8 mouse cellular contexts compared by ENCODE assay signal in genomic region chr2:27936607-27937191, GRCm38 (mm10). TPM values are rescaled to one million over a fixed set of nuclear protein-coding genes. Genes with fewer than 3 reads are reported as not detected.
A peak's percentile ranks its signal among the peaks of the same experiment; 100 is the strongest.
DNase-seq lines count a peak whose midpoint lies in the region; ATAC-seq lines count a peak whose summit lies in the region.

No protein-coding gene starts in this region.

- no peak overlapping the region for H3K4me2 ChIP-seq in midbrain, embryonic 14.5 days (ENCODE audit: low read length)
- H3K4me2 ChIP-seq in midbrain, embryonic 13.5 days (replicated peaks), result no peak overlapping the region
- no peak overlapping the region for H3K4me2 ChIP-seq in heart, embryonic 14.5 days (ENCODE audit: low read length)

- no peaks in the 10 kb centered on the region for H3K27me3 ChIP-seq in midbrain, embryonic 14.5 days (ENCODE audit: control insufficient read depth, insufficient read depth, low read length)
- H3K27me3 ChIP-seq in midbrain, embryonic 13.5 days, result no peaks in the 10 kb centered on the region
- H3K27me3 ChIP-seq in heart, embryonic 14.5 days (ENCODE audit: control insufficient read depth, insufficient read depth, low read length), result no peaks in the 10 kb centered on the region

- H3K4me1 ChIP-seq in midbrain, embryonic 14.5 days (ENCODE audit: control insufficient read depth, insufficient read depth, low read length), result peaks cover 1% of the 10 kb centered on the region; the same call in 1 of the 2 replicates
- H3K4me1 ChIP-seq in midbrain, embryonic 13.5 days (replicated peaks), result peaks cover 19% of the 10 kb centered on the region
- peaks cover 41 to 47% of the 10 kb centered on the region in 2 experiments for H3K4me1 ChIP-seq in heart, embryonic 14.5 days (ENCODE audit: control insufficient read depth in 2 of 2, insufficient read depth in 2 of 2, low read length in 2 of 2)

- 74% methylated on average over 9 of the region's 9 CpGs for WGBS in midbrain, embryonic 14.5 days
- WGBS in midbrain, embryonic 13.5 days, result 81% methylated on average over 9 of the region's 9 CpGs
- WGBS in heart, embryonic 14.5 days, result 34% methylated on average over 9 of the region's 9 CpGs

- no peak overlapping the region for H3K27ac ChIP-seq in midbrain, embryonic 14.5 days (replicated peaks; ENCODE audit: low read depth, low read length)
- H3K27ac ChIP-seq in midbrain, embryonic 13.5 days, result no peak overlapping the region
- peak overlapping the region; percentile 61 to 79 for H3K27ac ChIP-seq in heart, embryonic 14.5 days (replicated peaks in 1 of 2; ENCODE audit: control insufficient read depth in 1 of 2, insufficient read depth in 1 of 2, low read depth in 2 of 2, low read length in 2 of 2)

- no peaks in the 10 kb centered on the region for H3K36me3 ChIP-seq in midbrain, embryonic 14.5 days (ENCODE audit: control insufficient read depth, insufficient read depth, low read length)
- no peaks in the 10 kb centered on the region for H3K36me3 ChIP-seq in midbrain, embryonic 13.5 days
- H3K36me3 ChIP-seq in heart, embryonic 14.5 days (ENCODE audit: control insufficient read depth, insufficient read depth, low read length), result peaks cover 4% of the 10 kb centered on the region; the same call in 1 of the 2 replicates

- DNase-seq in midbrain, embryonic 14.5 days, result peak; percentile 59
- DNase-seq in cerebellum, postnatal 25 days, result peak; percentile 68 to 82
- peak; percentile 61 to 76 for DNase-seq in left cerebral cortex, postnatal 25 days (ENCODE audit: low spot score in 2 of 2)
- peak; percentile 74 for DNase-seq in right cerebral cortex, postnatal 14 days

- no peak for ATAC-seq in midbrain, embryonic 14.5 days (ENCODE audit: low FRiP score, low TSS enrichment)
- no peak for ATAC-seq in midbrain, embryonic 13.5 days
- no peak for ATAC-seq in heart, embryonic 14.5 days (ENCODE audit: insufficient number of reproducible peaks, insufficient read depth, low FRiP score, low read depth)
- ATAC-seq in granulocyte monocyte progenitor cell, adult 5-6 weeks (replicated peaks; ENCODE audit: poor library complexity, severe bottlenecking), result no peak
- ATAC-seq in erythroid progenitor cell, adult 5-6 weeks (replicated peaks; ENCODE audit: low FRiP score, poor library complexity, severe bottlenecking), result no peak

- intact Hi-C loops in left cerebral cortex, postnatal 25 days (cut with DNase I), result no loop called here

- no peak overlapping the region for H3K4me3 ChIP-seq in midbrain, embryonic 14.5 days (replicated peaks; ENCODE audit: low read depth, low read length)
- H3K4me3 ChIP-seq in midbrain, embryonic 13.5 days (replicated peaks), result no peak overlapping the region
- H3K4me3 ChIP-seq in heart, embryonic 14.5 days (ENCODE audit: control insufficient read depth in 1 of 2, insufficient read depth in 1 of 2, low read depth in 1 of 2, low read length in 2 of 2), result no peak overlapping the region

- no peaks in the 10 kb centered on the region for H3K9me3 ChIP-seq in midbrain, embryonic 14.5 days (ENCODE audit: control insufficient read depth, low read length)
- H3K9me3 ChIP-seq in midbrain, embryonic 13.5 days, result no peaks in the 10 kb centered on the region
- H3K9me3 ChIP-seq in heart, embryonic 14.5 days (ENCODE audit: control insufficient read depth, low read length), result no peaks in the 10 kb centered on the region

- no peak overlapping the region for H3K9ac ChIP-seq in midbrain, embryonic 14.5 days (replicated peaks; ENCODE audit: low read length)
- H3K9ac ChIP-seq in midbrain, embryonic 13.5 days (replicated peaks), result no peak overlapping the region
- peak overlapping the region; percentile 38; the same call in 1 of the 2 replicates for H3K9ac ChIP-seq in heart, embryonic 14.5 days (ENCODE audit: low read length)

RNA-seq across cellular contexts. Expression of gene Col5a1, which starts 50.5 kb away (rescaled TPM):
- 2.8 and 8.5 TPM in 2 replicates for polyA plus RNA-seq in midbrain, embryonic 14.5 days (2014; fragmentation: Nextera tagmentation; extraction: Ambion mirVana)
- 7.1 and 9.2 TPM in 2 replicates for polyA plus RNA-seq in midbrain, embryonic 13.5 days (2015; fragmentation: Nextera tagmentation; extraction: Ambion mirVana)
- 62.9 and 70.0 TPM in 2 replicates for polyA plus RNA-seq in heart, embryonic 14.5 days (2014; fragmentation: Nextera tagmentation; extraction: Ambion mirVana)
- total RNA-seq in left cerebral cortex, postnatal 25 days (2021), result 1 to 10 TPM; 6.9 to 7.0 TPM
- not detected in 2 replicates for total RNA-seq in granulocyte monocyte progenitor cell, adult 5-6 weeks (2014; fragmentation: Nextera tagmentation)
- total RNA-seq in granulocyte monocyte progenitor cell, adult 5-6 weeks (2017), result not detected in 2 replicates
- total RNA-seq in erythroid progenitor cell, adult 5-6 weeks (2015; ENCODE audit: low replicate concordance), result 9.4 and 10.9 TPM in 2 replicates
- total RNA-seq in erythroid progenitor cell, adult 5-6 weeks (2017; ENCODE audit: low replicate concordance), result 5.3 and 7.0 TPM in 2 replicates

Comparison
In these comparisons a context has a peak if more than half of its experiments do, and no peak if none do; other contexts are left out.
1. H3K27ac ChIP-seq: peak in heart, embryonic 14.5 days (2 of 2); none in midbrain, embryonic 14.5 days (single experiment) and midbrain, embryonic 13.5 days (single experiment).
2. RNA of gene Col5a1, which starts 50.5 kb away (total RNA-seq): 5.3 to 10.9 TPM in erythroid progenitor cell, adult 5-6 weeks and 6.9 to 7.0 TPM in left cerebral cortex, postnatal 25 days; not detected in granulocyte monocyte progenitor cell, adult 5-6 weeks; every median in the first group is over 4 times any median in the second.
3. Peak in every context shown above with its lines, with median percentiles within 50 percentile points of each other: DNase-seq.